Mouse (Mus musculus) stomach, embryonic 14.5 days (tissue): ENCODE measurements around the gene Tbc1d16. TPM values are rescaled to one million over a fixed set of nuclear protein-coding genes. Genes with fewer than 3 reads are reported as not detected.

ENCODE experiments used
- ATAC-seq: fragments of 200-750 bp; cut with Nextera tagmentation; 2 replicates; pipeline ENCODE4 v1.8.0; 2017; ENCODE audit warnings: low read depth, moderate TSS enrichment; ENCODE audit not compliant: insufficient number of reproducible peaks, insufficient read depth, low FRiP score
- H3K27ac ChIP-seq: fragments of 300-500 bp; sonication (generic); 2 replicates; pipeline ENCODE4 v1.5.1; 2014; ENCODE audit warnings: mild to moderate bottlenecking, low read length, moderate library complexity, mixed read lengths
- H3K27me3 ChIP-seq: fragments of 300-500 bp; sonication (generic); 2 replicates; pipeline ENCODE4 v1.6.1; 2014; ENCODE audit warnings: low read length, control low read depth, mixed read lengths; ENCODE audit not compliant: control insufficient read depth, insufficient read depth
- H3K36me3 ChIP-seq: fragments of 300-500 bp; sonication (generic); 2 replicates; pipeline ENCODE4 v1.6.1; 2014; ENCODE audit warnings: mild to moderate bottlenecking, control low read depth, low read length, moderate library complexity, mixed read lengths; ENCODE audit not compliant: control insufficient read depth, insufficient read depth
- H3K4me1 ChIP-seq: fragments of 300-500 bp; sonication (generic); 2 replicates; pipeline ENCODE4 v1.6.1; 2014; ENCODE audit warnings: low read length, control low read depth, mixed read lengths; ENCODE audit not compliant: control insufficient read depth, insufficient read depth
- H3K4me2 ChIP-seq: fragments of 300-500 bp; sonication (generic); replicated peaks from 2 replicates; pipeline ENCODE4 v1.6.1; 2014; ENCODE audit warnings: low read depth, low read length, control low read depth
- H3K4me3 ChIP-seq: fragments of 300-500 bp; sonication (generic); 2 replicates; pipeline ENCODE4 v1.5.1; 2014; ENCODE audit warnings: low read depth, low read length, control low read depth
- H3K9ac ChIP-seq: fragments of 300-500 bp; sonication (generic); replicated peaks from 2 replicates; pipeline ENCODE4 v1.6.1; 2014; ENCODE audit warnings: low read depth, mild to moderate bottlenecking, control low read depth, low read length, moderate library complexity, mixed read lengths
- H3K9me3 ChIP-seq: fragments of 300-500 bp; sonication (generic); 2 replicates; pipeline ENCODE4 v1.6.1; 2016; ENCODE audit warnings: low read depth, low read length, control low read depth; ENCODE audit not compliant: control insufficient read depth
- WGBS: fragments of 180-500 bp; shearing (Covaris S2); extraction: QIAGEN DNeasy Blood & Tissue Kit; methylation state at CpG from one replicate; pipeline ENCODE4 v1.1.7; 2014; 5-methylcytosine and 5-hydroxymethylcytosine counted together
- polyA plus RNA-seq: library from polyadenylated mRNA; unstranded; fragments of >200 nt; fragmentation: Nextera tagmentation; extraction: Ambion mirVana; gene quantifications from 2 replicates; pipeline ENCODE4 v1.2.1, GENCODE M21; 2014

The Tbc1d16 gene
- polyA plus RNA-seq, 1 experiment from 2014 or later, result 14.8 TPM

GRCm38 (mm10) chr11:119207986-119208385 is 20.3 kb downstream of the Tbc1d16 start:
- Histone ChIP-seq H3K27ac (no peak overlapping the region), H3K9me3 (no peaks in the 10 kb centered on the region), H3K4me1 (peaks cover 25% of the 10 kb centered on the region), H3K4me2 (no peak overlapping the region), H3K4me3 (no peak overlapping the region), H3K9ac (no peak overlapping the region), H3K36me3 (peaks cover 16% of the 10 kb centered on the region), H3K27me3 (no peaks in the 10 kb centered on the region)
- 88% methylated on average over 6 of the region's 6 CpGs for WGBS
- ATAC-seq, result no peak

- no peak for ATAC-seq
- Histone ChIP-seq H3K9ac (no peak overlapping the region), H3K4me3 (no peak overlapping the region), H3K4me1 (peaks cover 14% of the 10 kb centered on the region), H3K36me3 (peaks cover 16% of the 10 kb centered on the region), H3K27me3 (no peaks in the 10 kb centered on the region), H3K9me3 (no peaks in the 10 kb centered on the region), H3K4me2 (no peak overlapping the region), H3K27ac (no peak overlapping the region)
- WGBS, result 36% methylated on average over 5 of the region's 5 CpGs
These were observed 21.7 kb downstream of the Tbc1d16 start for GRCm38 (mm10) chr11:119206562-119206961.

GRCm38 (mm10) chr11:119205738-119206137 is 22.6 kb downstream of the Tbc1d16 start:
- Histone ChIP-seq H3K27me3 (no peaks in the 10 kb centered on the region), H3K27ac (no peak overlapping the region), H3K4me2 (no peak overlapping the region), H3K9me3 (no peaks in the 10 kb centered on the region), H3K4me1 (peaks cover 12% of the 10 kb centered on the region; the same call in 1 of the 2 replicates), H3K4me3 (no peak overlapping the region), H3K9ac (no peak overlapping the region), H3K36me3 (peaks cover 16% of the 10 kb centered on the region)
- ATAC-seq, result no peak
- 85% methylated on average over 10 of the region's 10 CpGs for WGBS

- Histone ChIP-seq H3K4me3 (no peak overlapping the region), H3K27me3 (no peaks in the 10 kb centered on the region)
- 44% methylated on average over 5 of the region's 5 CpGs for WGBS
These were observed 24.9 kb downstream of the Tbc1d16 start for GRCm38 (mm10) chr11:119203423-119203822.

GRCm38 (mm10) chr11:119199233-119199601 is 29.1 kb downstream of the Tbc1d16 start:
- H3K27ac ChIP-seq, result no peak overlapping the region
- no peaks in the 10 kb centered on the region; the same call in none of the 2 replicates for H3K36me3 ChIP-seq
- no peak for ATAC-seq
- H3K9me3 ChIP-seq, result no peaks in the 10 kb centered on the region
- 81% methylated on average over 4 of the region's 4 CpGs for WGBS
- H3K27me3 ChIP-seq, result no peaks in the 10 kb centered on the region
- H3K4me1 ChIP-seq, result 0 out of 2 replicates have a peak, but pooled peaks cover 5% of the 10 kb centered on the region
- no peak overlapping the region for H3K4me3 ChIP-seq
- H3K9ac ChIP-seq, result no peak overlapping the region
- H3K4me2 ChIP-seq, result no peak overlapping the region

More at GRCm38 (mm10) chr11:119203423-119203822, 24.9 kb downstream of the Tbc1d16 start:
- Histone ChIP-seq H3K4me2 (no peak overlapping the region), H3K9me3 (no peaks in the 10 kb centered on the region), H3K4me1 (0 out of 2 replicates have a peak, but pooled peaks cover 5% of the 10 kb centered on the region), H3K36me3 (peaks cover 10% of the 10 kb centered on the region), H3K27ac (no peak overlapping the region), H3K9ac (no peak overlapping the region)
- ATAC-seq, result no peak

GRCm38 (mm10) chr11:119198564-119199232 is 29.6 kb downstream of the Tbc1d16 start:
- 51% methylated on average over 26 of the region's 26 CpGs for WGBS
- H3K9ac ChIP-seq, result no peak overlapping the region
- no peak for ATAC-seq

GRCm38 (mm10) chr11:119197618-119198563 is 30.4 kb downstream of the Tbc1d16 start:
- Histone ChIP-seq H3K9ac (no peak overlapping the region), H3K36me3 (no peaks in the 10 kb centered on the region; the same call in 1 of the 2 replicates), H3K27ac (no peak overlapping the region), H3K9me3 (no peaks in the 10 kb centered on the region), H3K4me3 (no peak overlapping the region), H3K27me3 (no peaks in the 10 kb centered on the region), H3K4me2 (no peak overlapping the region), H3K4me1 (0 out of 2 replicates have a peak, but pooled peaks cover 5% of the 10 kb centered on the region)
- WGBS, result 88% methylated on average over 18 of the region's 18 CpGs
- no peak for ATAC-seq

More at GRCm38 (mm10) chr11:119198564-119199232, 29.6 kb downstream of the Tbc1d16 start:
- Histone ChIP-seq H3K36me3 (no peaks in the 10 kb centered on the region; the same call in 1 of the 2 replicates), H3K4me3 (no peak overlapping the region), H3K4me2 (no peak overlapping the region), H3K27ac (no peak overlapping the region), H3K9me3 (no peaks in the 10 kb centered on the region), H3K4me1 (0 out of 2 replicates have a peak, but pooled peaks cover 5% of the 10 kb centered on the region), H3K27me3 (no peaks in the 10 kb centered on the region)

- Histone ChIP-seq H3K27me3 (no peaks in the 10 kb centered on the region), H3K9ac (no peak overlapping the region), H3K36me3 (no peaks in the 10 kb centered on the region), H3K9me3 (no peaks in the 10 kb centered on the region), H3K4me2 (no peak overlapping the region), H3K4me3 (no peak overlapping the region), H3K4me1 (peaks cover 11% of the 10 kb centered on the region; the same call in 1 of the 2 replicates), H3K27ac (no peak overlapping the region)
- ATAC-seq, result no peak
- 67% methylated on average over 9 of the region's 9 CpGs for WGBS
These were observed 35.7 kb downstream of the Tbc1d16 start for GRCm38 (mm10) chr11:119192605-119193004.
